Mouse (Mus musculus): ENCODE results near the gene Bnip2. TPM values are rescaled to one million over a fixed set of nuclear protein-coding genes. Genes with fewer than 3 reads are reported as not detected.

The Bnip2 gene
- 204 TPM for polyA plus RNA-seq (2014; fragmentation: Illumina TruSeq; extraction: RNeasy Lipid Tissue Mini Kit (QIAGEN cat#74804))

GRCm38 (mm10) chr9:69989303-69990121 is at the start of gene Bnip2:
TSS of gene Bnip2 (plus strand) at chr9:69989466.

GRCm38 (mm10) chr9:70012408-70012901 is 23.2 kb downstream of the Bnip2 start, which contains the start of gene Gtf2a2:
TSS of gene Gtf2a2 (plus strand) at chr9:70012550.

DNA sequence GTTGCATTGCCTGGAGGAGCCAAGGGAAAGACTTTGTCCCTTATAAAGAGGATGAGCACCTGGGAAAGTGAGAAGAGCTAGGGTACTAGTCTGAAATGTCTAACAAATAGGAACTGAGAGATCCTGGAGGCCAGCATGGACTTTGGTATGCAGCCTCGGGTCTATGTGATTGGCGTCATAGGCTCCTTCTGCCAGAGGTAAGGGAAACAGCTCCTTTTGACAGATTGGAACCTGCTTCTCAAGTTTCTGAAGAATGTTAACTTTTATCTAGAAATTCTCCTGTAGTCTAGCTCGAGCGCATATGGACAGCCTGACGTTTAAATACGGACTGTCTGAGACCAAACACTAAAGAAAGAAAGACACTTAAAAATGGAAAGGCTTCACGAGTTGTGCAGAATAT is 48.7 kb downstream of the Bnip2 start, which contains the start of gene Gcnt3:
Gcnt3 (minus strand) TSS at position 101 of the 400 bp plus-strand sequence.

Other genes with a start within 250 kb of the Bnip2 start
- gene Foxb1, start 228.5 kb upstream of the Bnip2 start, polyA plus RNA-seq (2014; fragmentation: Illumina TruSeq; extraction: RNeasy Lipid Tissue Mini Kit (QIAGEN cat#74804)): not detected
- gene Gtf2a2, start 23.1 kb downstream of the Bnip2 start, polyA plus RNA-seq (2014; fragmentation: Illumina TruSeq; extraction: RNeasy Lipid Tissue Mini Kit (QIAGEN cat#74804)): 419 TPM
- gene Gcnt3, start 48.6 kb downstream of the Bnip2 start, polyA plus RNA-seq (2014; fragmentation: Illumina TruSeq; extraction: RNeasy Lipid Tissue Mini Kit (QIAGEN cat#74804)): 4.8 TPM
- 18.1 TPM for gene Fam81a, start 153.1 kb downstream of the Bnip2 start, polyA plus RNA-seq (2014; fragmentation: Illumina TruSeq; extraction: RNeasy Lipid Tissue Mini Kit (QIAGEN cat#74804))
- gene Myo1e, start 217.9 kb downstream of the Bnip2 start, polyA plus RNA-seq (2014; fragmentation: Illumina TruSeq; extraction: RNeasy Lipid Tissue Mini Kit (QIAGEN cat#74804)): 44.3 TPM

Data from ovary, adult 10 weeks (tissue).